Mouse (Mus musculus): ENCODE results near the gene Atp12a. TPM values are rescaled to one million over a fixed set of nuclear protein-coding genes. Genes with fewer than 3 reads are reported as not detected.

Atp12a gene
- 0.14 and 0.18 TPM in 2 replicates for polyA plus RNA-seq (2012; rRNA removed)

DNA sequence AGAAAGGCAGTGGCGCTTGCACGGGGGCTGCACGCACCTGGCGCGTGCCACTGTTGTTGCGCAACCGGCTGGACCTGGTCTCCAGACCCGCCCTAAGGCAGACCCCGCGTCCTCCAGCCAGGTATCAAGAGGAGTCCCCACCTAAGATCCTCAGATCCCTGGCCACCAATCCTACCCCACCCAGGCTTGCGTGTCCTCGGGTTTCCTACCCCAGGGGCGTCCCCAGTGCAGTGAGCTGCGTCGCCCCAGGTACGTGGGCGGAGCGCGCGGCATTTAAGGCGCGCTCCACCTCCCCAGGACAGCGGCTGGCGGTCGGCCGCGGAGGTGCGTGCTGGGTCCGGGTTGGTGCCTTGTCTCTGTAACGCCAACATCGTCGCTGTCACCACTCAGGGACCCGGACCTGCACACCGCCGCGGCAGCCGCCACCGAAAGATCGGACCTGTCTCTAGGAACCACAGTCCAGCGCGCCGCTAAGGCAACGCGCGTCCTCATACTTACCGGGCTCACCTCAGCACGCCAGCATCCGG lies at the start of gene Atp12a:
TSS of gene Atp12a (plus strand) at position 358 of the 527 bp plus-strand sequence.
- no peak for TF ChIP-seq POLR2A (IDR thresholded peaks at IDR 0.05; ENCODE audit: borderline replicate concordance, extremely low read depth, insufficient read depth, insufficient read length, poor library complexity, severe bottlenecking)
- TF ChIP-seq CTCF (IDR thresholded peaks at IDR 0.05; ENCODE audit: borderline replicate concordance, extremely low read depth, insufficient read depth, insufficient read length) = no peak
- DNase-seq (ENCODE audit: low read depth) = no peak

GRCm38 (mm10) chr14:56315519-56315918 lies 49.3 kb upstream of the Atp12a start:
- TF ChIP-seq POLR2A (IDR thresholded peaks at IDR 0.05; ENCODE audit: borderline replicate concordance, extremely low read depth, insufficient read depth, insufficient read length, poor library complexity, severe bottlenecking) (no peak), CTCF (IDR thresholded peaks at IDR 0.05; ENCODE audit: borderline replicate concordance, extremely low read depth, insufficient read depth, insufficient read length) (no peak)
- DNase-seq (ENCODE audit: low read depth) = no peak

GRCm38 (mm10) chr14:56316333-56316732 lies 48.5 kb upstream of the Atp12a start:
- no peak for TF ChIP-seq POLR2A (IDR thresholded peaks at IDR 0.05; ENCODE audit: borderline replicate concordance, extremely low read depth, insufficient read depth, insufficient read length, poor library complexity, severe bottlenecking)
- no peak for TF ChIP-seq CTCF (IDR thresholded peaks at IDR 0.05; ENCODE audit: borderline replicate concordance, extremely low read depth, insufficient read depth, insufficient read length)
- DNase-seq (ENCODE audit: low read depth) = no peak

DNA sequence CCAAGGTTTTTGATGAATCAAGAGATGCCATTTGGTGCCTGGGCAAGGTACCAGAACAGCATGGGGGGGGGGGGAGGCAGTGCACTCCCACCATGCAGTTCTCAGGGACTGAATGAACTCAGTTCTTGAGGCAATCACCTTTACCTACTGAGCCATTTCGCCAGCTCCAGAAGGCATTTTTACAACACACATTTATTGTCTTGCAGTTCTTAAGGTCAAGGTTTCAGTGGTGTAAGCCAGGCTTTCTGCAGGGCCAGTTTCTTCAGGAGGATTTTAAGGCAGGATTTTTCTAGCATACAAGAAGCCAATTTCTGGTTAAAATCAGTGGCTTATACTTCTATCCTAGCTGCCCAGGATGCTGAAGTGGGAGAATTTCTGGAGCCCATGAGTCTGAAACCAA lies 41.9 kb upstream of the Atp12a start:
- no peak for DNase-seq (ENCODE audit: low read depth)
- TF ChIP-seq POLR2A (IDR thresholded peaks at IDR 0.05; ENCODE audit: borderline replicate concordance, extremely low read depth, insufficient read depth, insufficient read length, poor library complexity, severe bottlenecking) = no peak
- TF ChIP-seq CTCF (IDR thresholded peaks at IDR 0.05; ENCODE audit: borderline replicate concordance, extremely low read depth, insufficient read depth, insufficient read length) = no peak

GRCm38 (mm10) chr14:56325038-56325437 lies 39.8 kb upstream of the Atp12a start:
- DNase-seq (ENCODE audit: low read depth) = no peak
- TF ChIP-seq POLR2A (IDR thresholded peaks at IDR 0.05; ENCODE audit: borderline replicate concordance, extremely low read depth, insufficient read depth, insufficient read length, poor library complexity, severe bottlenecking) (no peak), CTCF (IDR thresholded peaks at IDR 0.05; ENCODE audit: borderline replicate concordance, extremely low read depth, insufficient read depth, insufficient read length) (no peak)

DNA sequence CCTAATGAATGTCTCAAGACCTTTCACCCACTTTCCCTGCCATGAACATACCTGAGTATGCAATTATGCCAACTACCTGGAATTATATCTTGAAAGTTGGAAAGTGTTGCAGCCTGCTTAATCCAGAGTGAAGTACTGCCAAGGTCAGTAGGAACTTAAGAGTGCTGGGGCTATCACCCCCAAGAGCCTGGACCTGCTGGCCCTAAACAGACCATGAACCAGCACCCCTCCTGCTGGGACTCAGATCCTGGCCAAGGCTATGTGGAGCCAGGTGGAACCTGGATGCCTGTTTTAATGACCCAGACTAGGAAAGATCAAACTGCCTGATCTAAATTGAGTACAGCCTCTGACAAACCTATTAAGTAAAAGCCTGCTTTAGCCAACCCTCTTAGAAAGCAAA lies 31.2 kb upstream of the Atp12a start:
- no peak for TF ChIP-seq POLR2A (IDR thresholded peaks at IDR 0.05; ENCODE audit: borderline replicate concordance, extremely low read depth, insufficient read depth, insufficient read length, poor library complexity, severe bottlenecking)
- no peak for TF ChIP-seq CTCF (IDR thresholded peaks at IDR 0.05; ENCODE audit: borderline replicate concordance, extremely low read depth, insufficient read depth, insufficient read length)
- no peak for DNase-seq (ENCODE audit: low read depth)

DNA sequence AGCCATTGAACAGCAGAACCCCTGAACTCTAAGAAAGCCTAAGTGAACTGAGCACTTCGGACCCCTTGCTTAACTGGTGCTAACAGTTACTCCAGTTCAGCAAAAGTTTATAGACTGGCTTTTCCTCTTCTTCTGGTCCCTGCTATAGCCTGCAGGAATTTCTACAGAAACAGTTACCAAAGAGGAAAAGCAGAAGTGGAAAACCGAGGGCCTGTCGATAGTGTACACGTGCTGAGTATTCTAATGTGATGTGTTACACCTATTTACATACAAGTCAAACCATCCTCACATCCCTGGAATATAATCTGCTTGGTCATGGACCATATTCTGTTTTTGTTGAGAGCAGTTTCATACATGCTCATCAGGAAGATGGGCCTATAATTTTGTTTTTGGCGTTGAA lies 30.4 kb upstream of the Atp12a start:
- no peak for DNase-seq (ENCODE audit: low read depth)
- TF ChIP-seq POLR2A (IDR thresholded peaks at IDR 0.05; ENCODE audit: borderline replicate concordance, extremely low read depth, insufficient read depth, insufficient read length, poor library complexity, severe bottlenecking) = no peak
- no peak for TF ChIP-seq CTCF (IDR thresholded peaks at IDR 0.05; ENCODE audit: borderline replicate concordance, extremely low read depth, insufficient read depth, insufficient read length)

DNA sequence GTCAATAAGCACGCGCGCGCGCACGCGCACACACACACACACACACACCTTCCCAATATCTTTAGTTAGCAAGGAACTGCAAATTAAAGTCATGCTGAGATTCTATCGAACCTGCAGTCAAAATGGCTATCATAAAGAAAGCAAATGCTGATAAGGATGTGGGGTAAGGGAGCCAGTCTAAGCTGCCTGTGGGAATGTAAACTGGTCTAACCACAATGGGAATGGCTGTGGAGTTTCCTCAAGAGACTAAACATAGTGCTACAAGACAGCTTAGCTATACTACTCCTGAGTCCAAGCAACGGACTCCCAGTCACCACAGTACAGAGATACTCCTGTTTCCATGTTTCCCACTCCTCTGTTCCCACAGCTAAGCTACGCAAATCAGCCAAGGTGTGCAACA lies 28.8 kb upstream of the Atp12a start:
- TF ChIP-seq POLR2A (IDR thresholded peaks at IDR 0.05; ENCODE audit: borderline replicate concordance, extremely low read depth, insufficient read depth, insufficient read length, poor library complexity, severe bottlenecking) (no peak), CTCF (IDR thresholded peaks at IDR 0.05; ENCODE audit: borderline replicate concordance, extremely low read depth, insufficient read depth, insufficient read length) (no peak)

DNA sequence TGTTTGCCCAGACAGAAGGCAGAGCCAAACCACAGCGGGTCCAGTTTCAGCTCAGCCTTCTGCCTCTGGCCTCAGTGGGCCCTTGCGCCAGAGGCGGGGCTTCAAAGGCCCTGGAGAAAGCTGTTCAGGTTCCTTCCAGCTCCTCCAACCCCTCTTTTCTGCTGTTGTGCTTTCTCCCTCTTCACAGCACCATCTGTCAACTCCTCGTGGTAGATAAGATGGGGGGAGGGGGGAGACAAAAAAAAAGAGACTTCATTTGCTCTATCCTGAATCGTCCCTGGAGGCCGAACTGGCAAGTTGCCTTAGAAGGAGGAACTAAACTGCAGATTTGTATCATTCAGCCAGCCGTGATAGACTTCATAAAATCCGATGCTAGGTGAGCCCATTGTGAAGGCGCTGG lies 27.8 kb upstream of the Atp12a start:
- TF ChIP-seq POLR2A (IDR thresholded peaks at IDR 0.05; ENCODE audit: borderline replicate concordance, extremely low read depth, insufficient read depth, insufficient read length, poor library complexity, severe bottlenecking) (no peak), CTCF (IDR thresholded peaks at IDR 0.05; ENCODE audit: borderline replicate concordance, extremely low read depth, insufficient read depth, insufficient read length) (no peak)

More for the DNA sequence above, 28.8 kb upstream of the Atp12a start:
- DNase-seq (ENCODE audit: low read depth) = no peak

DNA sequence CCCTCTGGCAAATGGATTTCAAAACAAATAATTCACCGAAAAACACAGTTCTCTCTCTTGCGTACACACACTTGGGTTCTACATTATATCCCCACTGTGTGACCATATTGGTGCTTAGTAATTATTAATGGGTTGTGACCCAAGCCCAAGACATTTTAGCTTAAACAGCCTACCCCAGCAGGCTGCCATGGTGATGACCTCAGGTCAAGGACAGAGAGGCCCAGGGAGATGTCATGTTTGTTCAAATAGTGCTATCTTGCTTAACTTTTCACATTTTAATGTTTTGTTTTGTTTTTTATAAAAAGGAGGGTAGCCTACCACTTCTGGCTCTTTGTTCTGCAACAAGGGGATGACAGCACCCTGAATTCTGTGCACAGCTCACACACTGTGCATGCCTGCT lies 27.2 kb upstream of the Atp12a start:
- no peak for DNase-seq (ENCODE audit: low read depth)
- no peak for TF ChIP-seq CTCF (IDR thresholded peaks at IDR 0.05; ENCODE audit: borderline replicate concordance, extremely low read depth, insufficient read depth, insufficient read length)
- TF ChIP-seq POLR2A (IDR thresholded peaks at IDR 0.05; ENCODE audit: borderline replicate concordance, extremely low read depth, insufficient read depth, insufficient read length, poor library complexity, severe bottlenecking) = no peak

More for the DNA sequence above, 27.8 kb upstream of the Atp12a start:
- DNase-seq (ENCODE audit: low read depth) = peak; percentile 74

DNA sequence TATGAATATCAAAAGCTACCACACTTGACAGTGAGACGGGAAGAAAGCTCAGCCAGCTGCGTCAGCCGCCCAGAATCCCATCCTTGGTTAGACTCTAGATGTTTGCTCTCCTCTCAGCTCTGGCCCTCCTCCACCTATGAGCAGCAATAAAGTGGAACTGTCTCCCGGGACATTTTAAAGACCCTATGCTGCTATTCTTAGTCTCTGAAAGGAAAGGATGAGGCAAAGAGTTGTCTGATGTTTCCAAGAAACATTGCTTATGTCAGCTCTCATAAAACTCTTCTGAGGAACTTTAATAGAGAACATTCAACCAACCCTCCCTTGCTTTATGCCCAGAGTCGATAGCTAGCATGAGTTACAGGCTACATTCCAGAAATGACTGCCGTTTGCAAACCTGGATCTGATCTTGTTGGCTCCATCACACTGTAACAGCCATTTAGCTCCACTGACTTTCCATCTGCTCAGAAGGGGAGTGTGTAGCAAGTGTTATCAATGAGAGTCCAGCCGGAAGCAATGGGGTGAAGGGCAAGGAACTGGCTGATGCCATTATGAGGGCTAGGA lies 25.9 kb upstream of the Atp12a start:
- no peak for TF ChIP-seq POLR2A (IDR thresholded peaks at IDR 0.05; ENCODE audit: borderline replicate concordance, extremely low read depth, insufficient read depth, insufficient read length, poor library complexity, severe bottlenecking)
- TF ChIP-seq CTCF (IDR thresholded peaks at IDR 0.05; ENCODE audit: borderline replicate concordance, extremely low read depth, insufficient read depth, insufficient read length) = no peak
- no peak for DNase-seq (ENCODE audit: low read depth)

GRCm38 (mm10) chr14:56348704-56349103 lies 16.2 kb upstream of the Atp12a start:
- TF ChIP-seq POLR2A (IDR thresholded peaks at IDR 0.05; ENCODE audit: borderline replicate concordance, extremely low read depth, insufficient read depth, insufficient read length, poor library complexity, severe bottlenecking) (no peak), CTCF (IDR thresholded peaks at IDR 0.05; ENCODE audit: borderline replicate concordance, extremely low read depth, insufficient read depth, insufficient read length) (no peak)
- DNase-seq (ENCODE audit: low read depth) = no peak
